Mouse (Mus musculus): Measurements from ENCODE around the gene Slc16a10.

Gene Slc16a10

GRCm38 (mm10) chr10:40149584-40150145 lies 7.6 kb upstream of the Slc16a10 start:
- no peak for DNase-seq (ENCODE audit: low spot score)

- DNase-seq (ENCODE audit: low spot score), result no peak
Observed at GRCm38 (mm10) chr10:40147325-40148059, 5.4 kb upstream of the Slc16a10 start.

GRCm38 (mm10) chr10:40146451-40146850 lies 4.4 kb upstream of the Slc16a10 start:
- DNase-seq (ENCODE audit: low spot score), result no peak

- DNase-seq (ENCODE audit: low spot score), result no peak
Observed at GRCm38 (mm10) chr10:40144815-40145214, 2.8 kb upstream of the Slc16a10 start.

- no peak for DNase-seq (ENCODE audit: low spot score)
Observed at GRCm38 (mm10) chr10:40141016-40141851, 824 bp downstream of the Slc16a10 start.

GRCm38 (mm10) chr10:40139646-40140045 lies 2.4 kb downstream of the Slc16a10 start:
- DNase-seq (ENCODE audit: low spot score), result no peak

- no peak for DNase-seq (ENCODE audit: low spot score)
Observed at GRCm38 (mm10) chr10:40135807-40136778, 6.0 kb downstream of the Slc16a10 start.

- no peak for DNase-seq (ENCODE audit: low spot score)
Observed at GRCm38 (mm10) chr10:40134906-40135305, 7.2 kb downstream of the Slc16a10 start.

GRCm38 (mm10) chr10:40133636-40134035 lies 8.4 kb downstream of the Slc16a10 start:
- DNase-seq (ENCODE audit: low spot score), result no peak

- DNase-seq (ENCODE audit: low spot score), result no peak
Observed at GRCm38 (mm10) chr10:40131690-40132418, 10.2 kb downstream of the Slc16a10 start.

GRCm38 (mm10) chr10:40130126-40130525 lies 11.9 kb downstream of the Slc16a10 start:
- DNase-seq (ENCODE audit: low spot score), result no peak

- DNase-seq (ENCODE audit: low spot score), result no peak
Observed at GRCm38 (mm10) chr10:40129134-40129533, 12.9 kb downstream of the Slc16a10 start.

GRCm38 (mm10) chr10:40128497-40128896 lies 13.6 kb downstream of the Slc16a10 start:
- DNase-seq (ENCODE audit: low spot score), result no peak

- DNase-seq (ENCODE audit: low spot score), result no peak
Observed at GRCm38 (mm10) chr10:40125200-40125599, 16.9 kb downstream of the Slc16a10 start.

- no peak for DNase-seq (ENCODE audit: low spot score)
Observed at GRCm38 (mm10) chr10:40124570-40124969, 17.5 kb downstream of the Slc16a10 start.

GRCm38 (mm10) chr10:40124096-40124495 lies 18.0 kb downstream of the Slc16a10 start:
- no peak for DNase-seq (ENCODE audit: low spot score)

- DNase-seq (ENCODE audit: low spot score), result no peak
Observed at GRCm38 (mm10) chr10:40119466-40119865, 22.6 kb downstream of the Slc16a10 start.

GRCm38 (mm10) chr10:40118743-40119387 lies 23.2 kb downstream of the Slc16a10 start:
- no peak for DNase-seq (ENCODE audit: low spot score)

- DNase-seq (ENCODE audit: low spot score), result no peak
Observed at GRCm38 (mm10) chr10:40113517-40114085, 28.5 kb downstream of the Slc16a10 start.

GRCm38 (mm10) chr10:40112256-40112655 lies 29.8 kb downstream of the Slc16a10 start:
- no peak for DNase-seq (ENCODE audit: low spot score)

All from ovary, postnatal 10 days (tissue).